ENCODE assay signal across 8 mouse cellular contexts in the genomic region with DNA sequence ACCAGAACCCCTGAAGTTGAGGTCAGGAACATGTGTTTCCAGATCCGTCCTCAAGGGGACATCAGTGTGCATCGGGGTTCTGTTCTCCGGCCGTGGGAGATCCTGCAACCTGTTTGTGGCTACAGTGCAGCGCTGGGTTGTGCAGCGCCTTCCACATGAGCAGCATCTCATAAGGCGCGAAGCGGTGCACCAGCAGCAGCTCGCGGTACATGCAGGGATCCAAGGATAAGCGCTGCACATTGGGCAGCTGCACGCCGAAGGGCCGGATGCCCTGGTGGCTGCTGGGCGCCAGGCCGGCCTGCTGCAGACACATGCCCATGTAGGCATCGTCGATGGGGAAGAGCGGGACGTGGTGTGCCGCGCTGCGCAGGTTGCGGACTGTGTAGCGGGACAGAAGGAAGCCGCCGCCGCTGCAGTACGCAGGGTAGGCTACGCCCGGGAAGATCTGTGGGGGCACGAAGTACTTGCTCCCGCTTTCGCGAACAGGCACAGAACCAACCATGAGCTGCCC. TPM values are rescaled to one million over a fixed set of nuclear protein-coding genes. Genes with fewer than 3 reads are reported as not detected.
DNase-seq lines count a peak whose midpoint lies in the region; ATAC-seq and TF ChIP-seq lines count a peak whose summit lies in the region.

No protein-coding gene starts in this region.

- no peak overlapping the region for H3K9ac ChIP-seq in ES-E14 (ENCODE audit: insufficient read depth, low read depth, low read length, poor library complexity, severe bottlenecking)
- H3K9ac ChIP-seq in hindbrain, embryonic 12.5 days: peak overlapping the region; percentile 41
- H3K9ac ChIP-seq in liver, embryonic 14.5 days (replicated peaks): no peak overlapping the region
- no peak overlapping the region; the same call in 1 of the 2 replicates for H3K9ac ChIP-seq in neural tube, embryonic 11.5 days (ENCODE audit: low read length)

- peak; percentile 65 for TF ChIP-seq CTCF in liver, embryonic 14.5 days (IDR thresholded peaks at IDR 0.05; ENCODE audit: low read depth)

- peaks cover 4 to 9% of the 10 kb centered on the region in 2 experiments; a peak in 3 of 4 replicates for H3K4me1 ChIP-seq in ES-E14 (ENCODE audit: control insufficient read depth in 2 of 2, insufficient read depth in 2 of 2, low read length in 2 of 2, poor library complexity in 1 of 2)
- H3K4me1 ChIP-seq in hindbrain, embryonic 12.5 days: peaks cover 16% of the 10 kb centered on the region
- H3K4me1 ChIP-seq in liver, embryonic 14.5 days (replicated peaks; ENCODE audit: control insufficient read depth in 2 of 2, insufficient read depth in 2 of 2, low read length in 1 of 2): peaks cover 5 to 8% of the 10 kb centered on the region in 2 experiments; a peak in 3 of 4 replicates
- peaks cover 10% of the 10 kb centered on the region for H3K4me1 ChIP-seq in neural tube, embryonic 11.5 days (ENCODE audit: control insufficient read depth, insufficient read depth, low read length)

- peaks cover 77% of the 10 kb centered on the region for H3K27me3 ChIP-seq in hindbrain, embryonic 12.5 days
- H3K27me3 ChIP-seq in liver, embryonic 14.5 days (ENCODE audit: control insufficient read depth, insufficient read depth, low read length): peaks cover 46% of the 10 kb centered on the region
- H3K27me3 ChIP-seq in neural tube, embryonic 11.5 days (ENCODE audit: control insufficient read depth, insufficient read depth, low read length): peaks cover 47% of the 10 kb centered on the region

- peak overlapping the region; percentile 27 to 44 for H3K4me3 ChIP-seq in ES-E14 (ENCODE audit: insufficient read depth in 1 of 2, low read depth in 1 of 2, low read length in 2 of 2, poor library complexity in 1 of 2, severe bottlenecking in 1 of 2)
- H3K4me3 ChIP-seq in hindbrain, embryonic 12.5 days: peak overlapping the region; percentile 46
- peak overlapping the region in 1 of 2 experiments; percentile 35; a peak in 2 of 4 replicates for H3K4me3 ChIP-seq in liver, embryonic 14.5 days (ENCODE audit: insufficient read depth in 1 of 2, low read depth in 2 of 2, low read length in 2 of 2)
- H3K4me3 ChIP-seq in neural tube, embryonic 11.5 days (ENCODE audit: low read depth, low read length): peak overlapping the region; percentile 39

- H3K27ac ChIP-seq in ES-E14 (ENCODE audit: insufficient read depth, low read depth, low read length, poor library complexity, severe bottlenecking): no peak overlapping the region
- no peak overlapping the region for H3K27ac ChIP-seq in hindbrain, embryonic 12.5 days
- no peak overlapping the region for H3K27ac ChIP-seq in liver, embryonic 14.5 days
- no peak overlapping the region for H3K27ac ChIP-seq in neural tube, embryonic 11.5 days (ENCODE audit: low read depth, low read length)

- in situ Hi-C loops in ES-E14 (cut with MboI; ENCODE audit: low sequenced_read_pairs in 2 of 2, unreplicated experiment in 2 of 2): no loop called here

- peak overlapping the region; percentile 89 for H3K4me2 ChIP-seq in hindbrain, embryonic 12.5 days (replicated peaks)
- H3K4me2 ChIP-seq in liver, embryonic 14.5 days (ENCODE audit: low read depth): peak overlapping the region; percentile 45
- peak overlapping the region; percentile 70 for H3K4me2 ChIP-seq in neural tube, embryonic 11.5 days (ENCODE audit: low read depth)

- peak; percentile 51 for ATAC-seq in hindbrain, embryonic 12.5 days (ENCODE audit: low FRiP score)
- ATAC-seq in liver, embryonic 14.5 days (ENCODE audit: insufficient read depth): no peak
- peak; percentile 71 for ATAC-seq in neural tube, embryonic 11.5 days (ENCODE audit: insufficient read depth, low FRiP score, low TSS enrichment)

- no peaks in the 10 kb centered on the region for H3K36me3 ChIP-seq in ES-E14 (ENCODE audit: control insufficient read depth, insufficient read depth, low read length, poor library complexity, severe bottlenecking)
- no peaks in the 10 kb centered on the region for H3K36me3 ChIP-seq in hindbrain, embryonic 12.5 days
- H3K36me3 ChIP-seq in liver, embryonic 14.5 days (replicated peaks; ENCODE audit: control insufficient read depth, insufficient read depth, low read depth): no peaks in the 10 kb centered on the region
- H3K36me3 ChIP-seq in neural tube, embryonic 11.5 days (ENCODE audit: control insufficient read depth, insufficient read depth, low read length): no peaks in the 10 kb centered on the region

- DNase-seq in heart, adult 11 months: peak; percentile 91
- DNase-seq in heart, adult 8-10 months (ENCODE audit: low spot score): no peak
- DNase-seq in ES-E14 (ENCODE audit: low read depth, low spot score): no peak
- peak; percentile 54 for DNase-seq in embryo, embryonic 11 days
- no peak for DNase-seq in liver, embryonic 14.5 days (ENCODE audit: low read depth in 3 of 3, low spot score in 3 of 3)
- peak; percentile 64 for DNase-seq in neural tube, embryonic 11.5 days (ENCODE audit: low spot score)
- no peak for DNase-seq in ovary, postnatal 14 days (ENCODE audit: low spot score)

- no peaks in the 10 kb centered on the region for H3K9me3 ChIP-seq in ES-E14 (ENCODE audit: control insufficient read depth, insufficient read depth, low read depth, low read length)
- no peaks in the 10 kb centered on the region for H3K9me3 ChIP-seq in hindbrain, embryonic 12.5 days (replicated peaks)
- H3K9me3 ChIP-seq in liver, embryonic 14.5 days (ENCODE audit: control insufficient read depth, low read length): no peaks in the 10 kb centered on the region
- H3K9me3 ChIP-seq in neural tube, embryonic 11.5 days (ENCODE audit: control insufficient read depth, low read length): no peaks in the 10 kb centered on the region

- WGBS in hindbrain, embryonic 12.5 days: 5% methylated on average over 36 of the region's 36 CpGs
- 6% methylated on average over 36 of the region's 36 CpGs for WGBS in liver, embryonic 14.5 days (ENCODE audit: insufficient replicate concordance)
- 7% methylated on average over 36 of the region's 36 CpGs for WGBS in neural tube, embryonic 11.5 days

- no peak for TF ChIP-seq EP300 in liver, embryonic 14.5 days (IDR thresholded peaks at IDR 0.05; ENCODE audit: low read depth)

TF ChIP-seq in ES-E14, 5 proteins besides CTCF, POLR2A, EP300 and RAD21:
- no peak for TF ChIP-seq HCFC1 (IDR thresholded peaks at IDR 0.05; ENCODE audit: borderline replicate concordance, insufficient read depth, low read length)
- TF ChIP-seq CHD2 (IDR thresholded peaks at IDR 0.05; ENCODE audit: low read depth, low read length): no peak
- TF ChIP-seq MAFK (IDR thresholded peaks at IDR 0.05; ENCODE audit: insufficient read depth, low read depth, low read length): no peak
- TF ChIP-seq ZC3H11A (IDR thresholded peaks at IDR 0.05; ENCODE audit: borderline replicate concordance, low read depth, low read length): no peak
- TF ChIP-seq ZNF384 (IDR thresholded peaks at IDR 0.05; ENCODE audit: low read depth, low read length): no peak

RNA-seq across cellular contexts. Expression of a gene that starts 5.7 kb away (rescaled TPM):
- not detected for total RNA-seq in heart, adult 8-10 months (2022)
- 0.09 and 0.11 TPM in 2 replicates for total RNA-seq in ES-E14 (2012; rRNA removed)
- 0.09 TPM in 1 of 2 replicates, not detected in the other for polyA plus RNA-seq in hindbrain, embryonic 12.5 days (2016; fragmentation: Nextera tagmentation; extraction: Ambion mirVana)
- 0.03 and 0.08 TPM in 2 replicates for polyA plus RNA-seq in liver, embryonic 14.5 days (2012; rRNA removed)
- 0.05 TPM in 1 of 2 replicates, not detected in the other for polyA plus RNA-seq in liver, embryonic 14.5 days (2014; fragmentation: Nextera tagmentation; extraction: Ambion mirVana)
- polyA plus RNA-seq in neural tube, embryonic 11.5 days (2014; fragmentation: Nextera tagmentation; extraction: Ambion mirVana): 0.16 and 0.39 TPM in 2 replicates

RNA-seq across cellular contexts. Expression of a gene that starts 15.5 kb away (rescaled TPM):
- total RNA-seq in heart, adult 8-10 months (2022): 1 to 10 TPM; 1.2 to 2.9 (median 1.6) TPM
- 5.0 and 10.0 TPM in 2 replicates for total RNA-seq in ES-E14 (2012; rRNA removed)
- polyA plus RNA-seq in hindbrain, embryonic 12.5 days (2016; fragmentation: Nextera tagmentation; extraction: Ambion mirVana): 12.3 and 12.7 TPM in 2 replicates
- polyA plus RNA-seq in liver, embryonic 14.5 days (2012; rRNA removed): 13.1 and 13.2 TPM in 2 replicates
- 8.9 and 9.8 TPM in 2 replicates for polyA plus RNA-seq in liver, embryonic 14.5 days (2014; fragmentation: Nextera tagmentation; extraction: Ambion mirVana)
- 8.0 and 8.2 TPM in 2 replicates for polyA plus RNA-seq in neural tube, embryonic 11.5 days (2014; fragmentation: Nextera tagmentation; extraction: Ambion mirVana)

RNA-seq across cellular contexts. Expression of a gene that starts 48.3 kb away (rescaled TPM):
- under 1 TPM in 3 of 4 experiments, not detected in 1; 0.16 to 0.24 (median 0.20) TPM for total RNA-seq in heart, adult 8-10 months (2022)
- 1.4 and 2.4 TPM in 2 replicates for total RNA-seq in ES-E14 (2012; rRNA removed)
- polyA plus RNA-seq in hindbrain, embryonic 12.5 days (2016; fragmentation: Nextera tagmentation; extraction: Ambion mirVana): 0.28 and 0.73 TPM in 2 replicates
- 0.61 and 0.63 TPM in 2 replicates for polyA plus RNA-seq in liver, embryonic 14.5 days (2012; rRNA removed)
- polyA plus RNA-seq in liver, embryonic 14.5 days (2014; fragmentation: Nextera tagmentation; extraction: Ambion mirVana): 0.24 and 0.44 TPM in 2 replicates
- 0.22 and 0.24 TPM in 2 replicates for polyA plus RNA-seq in neural tube, embryonic 11.5 days (2014; fragmentation: Nextera tagmentation; extraction: Ambion mirVana)

Comparison
In these comparisons a context has a peak if more than half of its experiments do, and no peak if none do; other contexts are left out.
1. DNase-seq: peak in heart, adult 11 months (single experiment), embryo, embryonic 11 days (single experiment) and neural tube, embryonic 11.5 days (single experiment); none in heart, adult 8-10 months (single experiment), ES-E14 (single experiment), liver, embryonic 14.5 days (0 of 3) and ovary, postnatal 14 days (single experiment).
2. Peak in every context shown above with its lines, with median percentiles within 50 percentile points of each other: H3K4me2 ChIP-seq.